Comparison of ENCODE assay signal across 21 mouse cellular contexts in the genomic region with DNA sequence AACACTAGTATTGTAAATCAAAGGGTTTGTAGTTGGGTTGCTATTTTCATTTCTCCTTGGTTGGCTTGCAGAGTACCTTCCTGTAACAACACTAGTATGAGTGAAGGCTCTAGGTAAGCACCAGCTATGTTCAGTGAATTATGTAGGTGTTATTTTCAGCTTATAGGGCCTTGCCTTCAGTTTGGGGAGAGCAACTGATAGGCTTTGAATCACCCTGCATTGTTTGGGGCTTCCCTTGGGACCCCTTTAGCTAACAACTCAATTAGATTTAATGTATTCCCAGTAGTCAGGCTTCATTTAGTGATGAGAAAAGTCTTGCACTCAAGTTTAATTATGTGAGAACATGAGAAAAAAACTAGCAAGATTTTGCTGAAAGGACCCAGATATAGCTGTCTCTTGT.
"Had no signal": no experiment of that assay in that cellular context is flagged by ENCODE, and none has a peak within 500 bp of the region (broad histone marks: within the 10 kb centered on the region; RNA-seq: fewer than 3 reads in every experiment).

No protein-coding gene starts in this region.

- H3K27me3 ChIP-seq: liver, embryonic 15.5 days; lung, embryonic 15.5 days; megakaryocyte, embryonic 14.5 days; midbrain, embryonic 13.5 days; neural tube, embryonic 13.5 days had no signal

- DNase-seq: liver, postnatal 0 days; lung, adult 2 months; lung, postnatal 14 days; lung, postnatal 36 days; retina, postnatal 1 day; right cerebral cortex, adult 18-20 months; right cerebral cortex, postnatal 25 days; right cerebral cortex, postnatal 4 days; spleen, adult 18-20 months; thymus, adult 18-20 months; thymus, postnatal 14 days; thymus, postnatal 36 days had no signal

- H3K27ac ChIP-seq: liver, embryonic 15.5 days; lung, embryonic 15.5 days; macrophage; midbrain, embryonic 13.5 days; neural tube, embryonic 13.5 days had no signal

- H3K9ac ChIP-seq: liver, embryonic 15.5 days; liver, postnatal 0 days; lung, embryonic 15.5 days; midbrain, embryonic 13.5 days; neural tube, embryonic 13.5 days had no signal

- H3K36me3 ChIP-seq: liver, embryonic 15.5 days; lung, embryonic 15.5 days; midbrain, embryonic 13.5 days; neural tube, embryonic 13.5 days had no signal

- H3K9me3 ChIP-seq: liver, embryonic 15.5 days; lung, embryonic 15.5 days; megakaryocyte, embryonic 14.5 days; midbrain, embryonic 13.5 days; neural tube, embryonic 13.5 days had no signal

- H3K4me1 ChIP-seq: liver, embryonic 15.5 days; lung, embryonic 15.5 days; megakaryocyte, embryonic 14.5 days; midbrain, embryonic 13.5 days; neural tube, embryonic 13.5 days had no signal

- H3K4me2 ChIP-seq: liver, embryonic 15.5 days; lung, embryonic 15.5 days; midbrain, embryonic 11.5 days; midbrain, embryonic 13.5 days; neural tube, embryonic 13.5 days had no signal

- H3K4me3 ChIP-seq: liver, embryonic 15.5 days; lung, embryonic 15.5 days; megakaryocyte, embryonic 14.5 days; midbrain, embryonic 13.5 days; neural tube, embryonic 13.5 days had no signal

- ATAC-seq: liver, postnatal 0 days; lung, postnatal 0 days; midbrain, embryonic 13.5 days; midbrain, embryonic 16.5 days had no signal
